Mouse (Mus musculus): ENCODE measurements around the gene Mfsd11.
A peak's percentile ranks its signal among the peaks of the same experiment; 100 is the strongest.

Mfsd11 gene

GRCm38 (mm10) chr11:116852291-116852890 is at the start of gene Mfsd11:
Gene Mfsd11, plus strand, starts transcription at chr11:116852440.
- DNase-seq: peak; percentile 76 to 78

DNA sequence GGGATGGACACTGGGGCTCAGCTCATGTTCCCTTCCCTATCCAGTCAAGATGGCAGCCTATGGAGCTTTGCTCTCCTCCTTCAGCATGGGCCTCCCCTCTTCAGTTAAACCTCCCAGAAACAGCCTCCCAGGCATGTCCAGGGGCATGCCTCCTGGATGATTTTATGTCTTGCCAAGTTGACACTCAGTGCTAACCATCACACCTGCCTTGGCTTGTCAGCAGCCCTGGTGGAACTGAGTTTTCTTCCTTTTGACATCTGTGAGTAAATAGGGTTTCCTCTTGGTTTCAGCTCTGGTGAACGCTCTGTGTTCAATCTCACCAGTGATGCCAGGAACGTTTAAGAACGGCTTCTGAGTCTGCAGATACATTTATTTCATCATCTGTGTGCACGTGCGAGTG is 49.5 kb upstream of the Mfsd11 start:
- DNase-seq: no peak

GRCm38 (mm10) chr11:116806136-116807071 is 45.8 kb upstream of the Mfsd11 start:
- no peak for DNase-seq

- no peak for DNase-seq
Measured at GRCm38 (mm10) chr11:116807116-116807515, 45.1 kb upstream of the Mfsd11 start.

DNA sequence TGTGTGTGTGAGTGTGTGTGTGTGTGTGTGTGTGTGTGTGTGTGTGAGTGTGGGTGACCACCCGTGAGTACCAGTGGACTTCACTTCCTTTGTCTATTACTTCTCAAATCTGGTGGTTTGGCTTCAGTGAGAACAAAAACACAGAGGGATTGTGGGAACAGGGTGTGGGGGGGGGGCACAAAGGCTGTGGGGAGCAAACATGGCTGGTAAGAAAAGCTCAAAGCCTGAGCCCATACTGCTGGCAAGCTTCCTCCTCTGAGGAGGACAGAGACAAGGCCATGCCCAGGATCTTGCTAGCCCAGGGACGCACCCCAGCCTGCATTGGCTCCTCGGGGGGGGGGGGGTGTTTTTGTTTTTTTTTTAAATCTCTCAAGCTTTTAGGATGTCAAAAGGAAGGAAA is 44.7 kb upstream of the Mfsd11 start:
- no peak for DNase-seq

- DNase-seq: peak; percentile 42 to 65
Measured at GRCm38 (mm10) chr11:116807938-116808606, 44.2 kb upstream of the Mfsd11 start.

- no peak for DNase-seq
Measured at GRCm38 (mm10) chr11:116808811-116809395, 43.3 kb upstream of the Mfsd11 start.

DNA sequence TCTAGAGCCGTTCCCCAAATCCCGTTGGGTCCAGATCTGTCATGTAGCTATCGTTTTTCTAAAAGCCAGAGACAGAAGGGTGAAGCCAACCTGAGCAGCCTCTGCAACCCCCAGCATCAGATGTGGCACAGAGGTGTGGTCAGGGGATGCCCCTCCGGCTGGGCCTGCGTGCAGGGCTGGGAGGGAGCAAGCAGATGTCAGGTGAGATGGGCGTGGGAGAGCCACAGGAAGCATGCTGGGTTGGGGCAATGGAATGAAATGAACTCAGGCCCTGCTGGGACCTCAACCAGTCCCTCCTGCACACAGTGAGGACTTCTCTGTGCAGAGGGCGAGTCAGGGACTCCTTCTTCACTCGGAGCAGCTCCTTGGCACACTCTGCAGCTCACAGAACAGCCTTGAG is 42.7 kb upstream of the Mfsd11 start:
- DNase-seq: no peak

GRCm38 (mm10) chr11:116810528-116810927 is 41.7 kb upstream of the Mfsd11 start:
- no peak for DNase-seq

- peak in 1 of 2 experiments; percentile 36 for DNase-seq
Measured at GRCm38 (mm10) chr11:116810983-116811901, 41.0 kb upstream of the Mfsd11 start.

- no peak for DNase-seq
Measured at GRCm38 (mm10) chr11:116812793-116813529, 39.3 kb upstream of the Mfsd11 start.

DNA sequence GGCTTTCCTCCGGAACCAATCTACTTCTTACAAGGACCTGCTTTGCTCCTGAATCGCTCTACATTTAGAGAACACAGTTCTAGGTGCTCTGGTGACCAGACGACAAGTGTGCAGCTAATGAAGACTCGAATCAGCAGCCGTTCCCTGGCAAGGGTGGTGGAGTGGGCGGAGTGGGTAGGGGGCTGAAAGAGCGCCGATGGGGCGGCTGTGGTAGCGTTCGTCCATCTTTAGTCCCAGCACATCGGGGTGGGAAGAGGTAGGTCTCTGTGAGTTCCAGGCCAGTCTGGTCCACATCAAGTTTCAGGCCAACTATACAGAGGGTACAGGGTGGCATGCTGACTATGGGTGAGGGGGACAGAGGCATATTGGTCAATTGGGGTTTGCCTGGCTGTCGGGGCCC is 38.6 kb upstream of the Mfsd11 start:
- no peak for DNase-seq

GRCm38 (mm10) chr11:116814076-116814883 is 38.0 kb upstream of the Mfsd11 start:
- DNase-seq: no peak

DNA sequence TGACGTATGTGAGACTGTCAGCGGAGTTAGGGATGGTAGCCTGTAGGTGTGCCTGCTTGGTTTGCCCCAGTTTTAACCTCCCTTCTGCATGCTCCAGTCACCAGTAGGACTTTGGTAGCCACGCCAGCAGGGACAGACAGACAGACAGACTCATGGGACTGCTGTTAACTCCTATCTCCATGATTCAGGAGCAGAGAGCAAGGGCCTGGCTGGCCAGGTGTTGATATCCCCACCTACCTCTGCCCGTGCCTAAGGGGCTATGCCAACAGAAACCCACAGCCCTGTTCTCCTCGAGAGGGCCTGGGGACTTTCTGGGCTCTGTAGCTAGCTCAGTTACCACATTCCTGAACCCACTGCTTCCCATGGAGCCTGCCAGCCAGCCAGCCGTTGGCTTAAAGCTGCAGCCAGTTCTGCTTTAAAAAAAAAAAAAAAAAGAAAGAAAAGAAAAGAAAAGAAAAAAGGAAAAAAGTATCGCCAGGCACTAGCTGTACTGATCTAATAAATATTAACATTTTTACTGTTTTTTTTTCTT is 37.3 kb upstream of the Mfsd11 start:
- DNase-seq: no peak

DNA sequence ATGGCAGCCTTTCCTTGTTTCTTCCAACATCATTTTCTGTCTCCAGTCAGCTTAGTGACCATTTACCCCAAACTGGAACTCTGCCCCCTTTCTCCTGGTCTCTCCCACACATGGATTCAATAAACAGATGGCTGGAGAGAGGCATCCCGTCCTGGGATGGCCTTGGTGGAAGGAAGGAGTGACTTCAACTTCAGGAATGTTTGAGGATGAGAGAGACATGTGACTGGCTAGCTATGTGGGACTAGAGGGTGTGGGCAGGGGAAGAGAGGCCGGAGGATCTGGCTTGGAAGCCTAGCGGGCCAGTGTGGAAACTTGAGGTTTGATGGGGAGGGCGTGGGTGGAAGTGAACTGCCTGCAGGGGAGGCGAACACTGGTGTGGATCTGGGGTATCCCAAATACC is 35.5 kb upstream of the Mfsd11 start:
- no peak for DNase-seq

GRCm38 (mm10) chr11:116817567-116817966 is 34.7 kb upstream of the Mfsd11 start:
- no peak for DNase-seq

DNA sequence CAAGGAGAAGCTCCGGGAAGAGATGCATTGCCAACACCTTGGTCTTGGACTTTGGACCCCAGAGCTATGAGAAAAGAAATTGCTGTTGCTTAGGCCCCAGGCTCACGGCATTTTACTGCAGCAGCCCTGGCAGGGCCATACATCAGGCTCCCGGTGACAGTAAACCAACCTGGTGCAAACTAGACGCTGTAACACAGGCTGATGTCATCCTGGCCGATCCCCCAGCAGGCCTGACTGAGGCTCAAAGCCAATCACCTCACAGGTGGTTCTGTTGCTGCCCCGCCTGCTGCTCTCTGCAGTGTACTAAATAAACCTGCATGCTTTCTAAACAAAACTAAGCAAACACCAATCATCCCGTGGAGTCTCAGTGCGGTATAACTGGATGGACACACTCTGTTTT is 33.5 kb upstream of the Mfsd11 start:
- no peak for DNase-seq

GRCm38 (mm10) chr11:116819932-116820593 is 32.2 kb upstream of the Mfsd11 start:
- DNase-seq: no peak
